Mouse (Mus musculus) liver, postnatal 0 days (tissue): ENCODE data around the gene Twf2.

Experiments
- CTCF ChIP-seq: sonication (generic); IDR thresholded peaks from 2 replicates; pipeline ENCODE4 v1.5.1; 2016; ENCODE audit warnings: antibody characterized with exemption, low read depth
- EP300 ChIP-seq: IDR thresholded peaks from 2 replicates; pipeline ENCODE4 v1.6.1; 2016; ENCODE audit warnings: antibody characterized with exemption, low read depth, mild to moderate bottlenecking

DNA sequence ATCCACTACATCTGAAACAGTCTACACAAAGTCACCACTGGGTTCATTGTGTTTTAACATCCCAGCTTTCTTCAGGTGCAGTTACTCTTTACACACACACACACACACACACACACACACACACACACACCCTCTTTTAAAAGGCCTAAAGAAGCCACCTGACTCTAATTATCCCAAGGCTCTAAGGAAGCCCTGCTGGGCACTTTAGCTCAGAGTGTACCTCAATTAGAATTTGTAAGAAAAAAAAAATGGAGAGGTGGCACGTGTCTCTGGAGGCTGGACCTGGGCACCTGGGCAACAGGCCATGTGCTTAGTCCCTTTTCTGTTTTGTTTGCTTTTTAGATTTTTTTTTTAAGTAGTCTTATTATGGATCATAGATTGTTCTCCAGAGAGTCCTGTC is 35.2 kb upstream of the Twf2 start:
- TF ChIP-seq CTCF (no peak), EP300 (no peak)
